Mouse (Mus musculus): ENCODE measurements around the gene Fat4.

DNA sequence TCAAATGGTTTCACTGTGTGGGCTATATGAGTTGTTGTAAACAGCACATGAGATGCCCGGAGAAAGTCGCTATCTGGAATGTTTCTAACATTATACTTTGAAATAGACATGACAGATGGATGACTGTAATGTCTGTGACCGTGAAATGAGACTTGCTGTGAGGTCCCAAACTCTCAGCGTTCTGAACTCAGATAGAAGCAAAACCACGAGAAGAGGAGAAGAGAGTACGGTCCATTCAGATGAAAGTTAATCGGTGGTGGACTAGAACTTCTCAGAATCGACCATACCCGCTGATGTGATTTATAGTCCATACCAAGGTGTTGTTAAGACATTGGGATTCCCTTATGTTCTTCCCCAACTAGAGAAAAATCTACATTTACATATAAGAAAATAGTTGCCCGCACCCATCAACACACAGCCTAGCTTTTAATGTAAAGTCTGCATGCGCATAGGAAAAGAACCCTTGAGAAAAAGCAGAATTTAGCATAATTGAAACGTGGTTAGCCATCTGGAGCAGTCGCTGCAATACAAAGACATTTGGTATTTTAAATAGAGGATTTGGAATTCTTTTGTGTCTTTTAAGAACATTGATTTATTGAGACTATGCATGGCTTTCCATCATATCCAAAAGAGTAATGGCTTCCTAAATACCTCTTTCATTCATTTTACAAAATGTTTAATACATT lies 21.8 kb downstream of the Fat4 start:
- TF ChIP-seq POLR2A (IDR thresholded peaks at IDR 0.05; ENCODE audit: insufficient read depth, low read length) (no peak), CTCF (IDR thresholded peaks at IDR 0.05; ENCODE audit: low read depth, low read length) (no peak), EP300 (IDR thresholded peaks at IDR 0.05; ENCODE audit: insufficient read depth, low read depth, low read length) (no peak)
